Mouse (Mus musculus): ENCODE measurements around the gene Qrsl1.

- TF ChIP-seq CTCF (IDR thresholded peaks at IDR 0.05; ENCODE audit: insufficient read depth, low read length) (no peak), POLR2A (IDR thresholded peaks at IDR 0.05; ENCODE audit: borderline replicate concordance, extremely low read depth, low read depth, low read length) (no peak)
These were observed 52.1 kb downstream of the Qrsl1 start for GRCm38 (mm10) chr10:43849478-43849877.
